Mouse (Mus musculus) testis, adult 2 months (tissue): ENCODE data around the gene Mycn.

Experiments used
- CTCF ChIP-seq: fragments of 200-500 bp; IDR thresholded peaks from 2 replicates; pipeline ENCODE4 v1.5.1; 2012; ENCODE audit warnings: low read depth, mild to moderate bottlenecking, inconsistent platforms, low read length, moderate library complexity; ENCODE audit not compliant: control insufficient read depth, insufficient read depth, insufficient replicate concordance
- POLR2A ChIP-seq: fragments of 200-500 bp; IDR thresholded peaks from 2 replicates; pipeline ENCODE4 v1.6.1; 2012; ENCODE audit warnings: low read depth, mild to moderate bottlenecking, inconsistent platforms, low read length, moderate library complexity; ENCODE audit not compliant: control insufficient read depth

DNA sequence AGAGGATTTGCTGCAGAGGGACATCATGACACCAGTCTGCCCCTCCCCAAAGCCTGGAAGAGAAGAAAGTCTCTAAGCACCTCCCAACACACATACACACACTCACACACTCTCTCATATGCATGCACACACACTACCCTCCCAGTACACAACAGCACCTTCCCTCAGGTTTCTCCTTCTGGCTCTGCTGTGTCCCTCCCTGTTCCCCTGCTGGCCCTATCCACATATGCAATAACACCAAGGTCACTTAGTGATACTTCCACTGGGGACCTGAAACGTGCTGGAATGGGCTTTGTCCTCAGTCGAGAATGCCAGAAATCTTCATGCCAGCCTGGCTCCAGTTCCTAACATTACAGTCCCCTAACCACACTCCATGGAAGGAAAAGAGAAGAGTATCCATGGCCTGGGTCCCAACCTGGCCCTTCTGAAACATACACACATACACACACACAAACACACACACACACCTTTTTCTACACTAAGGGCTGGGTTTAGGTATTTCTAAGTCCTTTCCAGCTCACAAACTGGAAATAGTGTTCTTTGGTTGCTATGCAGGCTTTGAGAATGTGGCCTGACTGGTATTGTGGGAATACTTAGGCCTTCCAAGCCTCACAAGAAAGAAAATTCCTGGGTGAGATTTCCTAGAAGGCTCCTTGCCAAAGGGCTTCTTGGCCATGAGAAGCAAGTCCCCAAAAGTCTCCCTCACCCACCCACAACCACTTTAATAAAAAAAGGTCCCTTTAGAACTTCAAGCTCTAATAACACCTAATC, 43.2 kb downstream of the Mycn start:
- no peak for TF ChIP-seq POLR2A
- TF ChIP-seq CTCF, result no peak
